Mouse (Mus musculus): Measurements from ENCODE around the gene Irf4. TPM values are rescaled to one million over a fixed set of nuclear protein-coding genes. Genes with fewer than 3 reads are reported as not detected.
A peak's percentile ranks its signal among the peaks of the same experiment; 100 is the strongest.

Gene Irf4
- polyA plus RNA-seq, 1 experiment, result 2.3 TPM

DNA sequence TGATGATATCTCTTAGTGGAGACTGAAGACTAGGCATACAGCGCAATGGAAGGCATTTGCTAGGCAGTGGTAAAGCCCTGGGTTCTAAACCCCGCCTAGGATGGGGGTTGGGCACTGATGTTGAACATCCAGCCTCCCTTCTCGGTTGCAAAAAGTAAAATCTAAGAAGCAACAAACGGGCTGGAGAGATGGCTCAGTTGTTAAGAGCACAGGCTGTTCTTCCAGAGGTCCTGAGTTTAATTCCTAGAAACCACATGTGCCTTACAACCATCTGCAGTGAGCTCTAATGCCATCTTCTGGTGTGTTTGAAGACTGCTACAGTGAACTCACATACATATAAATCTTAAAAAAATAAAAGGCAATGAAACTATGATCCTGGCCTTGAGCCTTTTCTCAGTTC, 13.2 kb downstream of the Irf4 start:
- no peak for DNase-seq (ENCODE audit: low spot score)

DNA sequence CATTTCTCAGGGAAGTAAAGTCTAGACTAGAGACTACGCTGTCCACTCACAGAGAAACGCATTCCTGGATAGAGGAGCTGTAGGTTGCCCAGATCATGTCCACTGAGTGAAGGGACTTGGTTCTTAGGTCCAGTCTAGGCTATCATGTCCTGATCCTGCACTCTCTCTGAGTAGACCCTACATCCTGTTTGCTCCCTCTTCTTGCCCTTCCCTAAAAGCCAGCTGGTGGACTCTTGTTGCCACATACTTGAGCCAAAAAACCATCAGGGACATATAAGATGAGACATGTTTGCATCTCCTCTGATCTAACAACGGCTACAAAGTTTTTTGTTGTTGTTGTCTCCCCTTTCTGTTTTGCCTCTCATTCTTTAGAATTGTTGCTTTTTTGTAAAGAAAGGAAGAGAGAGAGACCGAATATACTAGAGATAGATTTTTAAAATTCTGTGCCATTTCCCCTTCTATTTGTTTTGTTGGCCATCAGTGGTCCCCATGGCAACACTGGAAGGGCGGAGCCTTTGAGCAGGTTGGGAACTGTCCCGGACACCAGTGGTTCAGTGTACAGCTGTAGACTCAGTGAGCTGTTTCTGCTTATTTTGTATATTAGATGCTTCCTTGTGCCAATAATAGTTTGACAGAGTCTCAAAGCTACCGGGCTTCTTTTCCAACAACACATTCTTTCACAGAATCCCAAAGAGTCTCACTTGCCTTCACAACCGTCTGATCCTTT, 15.2 kb downstream of the Irf4 start:
- DNase-seq (ENCODE audit: low spot score), result no peak

GRCm38 (mm10) chr13:30765906-30766305, 16.9 kb downstream of the Irf4 start:
- DNase-seq (ENCODE audit: low spot score), result no peak

- DNase-seq (ENCODE audit: low spot score), result no peak
Measured at GRCm38 (mm10) chr13:30766636-30767476, 17.8 kb downstream of the Irf4 start.

- DNase-seq (ENCODE audit: low spot score), result no peak
Measured at GRCm38 (mm10) chr13:30767477-30768127, 18.6 kb downstream of the Irf4 start.

DNA sequence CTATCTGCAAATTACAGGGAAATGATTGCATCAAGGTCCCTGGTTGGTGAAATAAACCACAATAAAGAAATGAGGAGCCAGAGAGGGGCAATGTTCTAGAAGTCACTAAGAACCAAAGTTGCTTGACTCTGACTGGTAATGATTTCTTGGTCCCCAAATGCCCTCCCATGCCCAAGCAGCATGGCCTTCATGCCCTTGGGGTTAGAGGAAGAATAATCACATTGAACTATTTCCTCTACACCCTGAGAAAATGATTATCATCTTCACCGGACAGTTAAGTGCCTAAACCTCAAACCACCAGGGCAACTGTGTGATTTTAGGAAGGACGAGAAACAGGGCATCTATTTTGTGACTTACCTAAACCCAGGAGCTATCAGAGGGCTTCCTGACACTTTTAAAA, 27.0 kb downstream of the Irf4 start:
- DNase-seq (ENCODE audit: low spot score), result no peak

GRCm38 (mm10) chr13:30777678-30778179, 28.7 kb downstream of the Irf4 start:
- DNase-seq (ENCODE audit: low spot score), result no peak

GRCm38 (mm10) chr13:30781905-30782304, 32.9 kb downstream of the Irf4 start:
- no peak for DNase-seq (ENCODE audit: low spot score)

- no peak for DNase-seq (ENCODE audit: low spot score)
Measured at GRCm38 (mm10) chr13:30782419-30782818, 33.4 kb downstream of the Irf4 start.

- no peak for DNase-seq (ENCODE audit: low spot score)
Measured at GRCm38 (mm10) chr13:30785423-30786040, 36.5 kb downstream of the Irf4 start.

- no peak for DNase-seq (ENCODE audit: low spot score)
Measured at GRCm38 (mm10) chr13:30786235-30787035, 37.4 kb downstream of the Irf4 start.

DNA sequence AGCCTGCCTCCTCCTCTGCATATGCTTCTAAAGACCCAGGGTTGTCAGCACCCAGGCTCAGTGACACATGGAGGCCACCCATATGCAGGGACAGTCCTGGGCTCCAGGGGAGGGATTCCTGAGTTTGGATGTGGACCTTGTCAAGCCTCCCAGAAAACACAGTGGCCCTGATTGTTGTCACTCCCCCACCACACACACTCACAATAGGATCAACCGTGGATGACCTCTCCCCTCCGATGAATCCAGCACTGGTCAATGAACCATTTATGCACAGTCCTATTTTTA, 38.0 kb downstream of the Irf4 start:
- no peak for DNase-seq (ENCODE audit: low spot score)

GRCm38 (mm10) chr13:30787556-30787955, 38.5 kb downstream of the Irf4 start:
- no peak for DNase-seq (ENCODE audit: low spot score)

- no peak for DNase-seq (ENCODE audit: low spot score)
Measured at GRCm38 (mm10) chr13:30787960-30788359, 38.9 kb downstream of the Irf4 start.

DNA sequence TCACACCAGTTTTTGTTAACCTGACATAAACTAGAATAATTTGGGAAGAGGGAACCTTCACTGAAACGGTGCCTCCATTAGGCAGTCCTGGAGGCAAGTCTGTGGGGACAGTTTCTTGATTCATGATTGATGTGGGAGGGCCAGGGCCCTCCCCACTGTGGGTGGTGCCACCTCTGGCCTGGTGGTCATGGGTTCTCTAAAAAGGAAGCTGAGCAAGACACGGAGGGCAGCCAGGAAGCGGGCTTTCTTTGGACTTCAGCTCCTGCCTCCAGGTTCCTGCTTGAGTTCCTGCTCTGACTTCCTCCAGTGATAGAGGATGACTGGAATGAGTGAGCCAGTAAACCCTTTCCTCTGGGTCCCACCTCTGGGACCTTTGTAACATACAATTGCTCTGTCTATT, 39.4 kb downstream of the Irf4 start:
- DNase-seq (ENCODE audit: low spot score), result no peak

DNA sequence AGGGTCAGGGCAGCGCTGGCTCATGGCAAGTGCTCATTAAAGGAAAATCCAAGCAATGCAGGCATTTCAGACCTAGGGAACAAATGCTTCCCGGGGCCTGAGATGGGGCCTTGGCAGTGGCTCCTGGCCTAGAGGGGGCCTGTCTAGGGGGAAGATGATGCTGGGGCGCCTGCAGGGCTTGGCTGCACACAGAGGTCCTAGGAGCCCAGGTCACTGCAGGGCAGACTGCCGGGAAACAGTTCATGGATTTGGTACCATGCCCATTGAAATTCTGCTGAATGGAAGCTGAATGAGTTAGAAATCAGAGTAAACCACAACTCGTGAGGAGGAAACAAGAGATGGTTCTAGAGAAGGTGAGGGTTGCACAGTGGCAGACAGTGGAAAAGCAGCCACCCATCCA, 41.0 kb downstream of the Irf4 start:
- DNase-seq (ENCODE audit: low spot score), result peak; percentile 10

DNA sequence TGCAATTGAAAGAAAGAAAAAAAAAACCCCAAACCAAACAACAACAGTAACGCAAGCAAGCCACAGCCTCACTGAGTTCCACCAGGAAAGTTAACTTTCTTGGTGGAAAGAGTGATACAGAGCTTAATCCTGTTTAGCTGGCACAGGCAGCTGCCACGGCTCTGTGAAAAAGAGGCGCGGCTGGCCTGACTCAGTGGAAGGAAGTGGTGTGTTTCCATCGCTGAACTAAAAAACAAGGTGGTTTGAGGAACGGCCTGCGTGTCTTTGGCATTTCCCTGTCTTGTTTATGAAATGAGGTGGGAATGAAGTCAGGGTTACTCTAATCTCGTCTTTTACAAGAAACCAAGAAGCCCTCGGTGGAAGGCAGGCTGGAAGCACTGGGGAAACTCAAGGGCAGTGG, 43.3 kb downstream of the Irf4 start:
- peak; percentile 12 for DNase-seq (ENCODE audit: low spot score)

DNA sequence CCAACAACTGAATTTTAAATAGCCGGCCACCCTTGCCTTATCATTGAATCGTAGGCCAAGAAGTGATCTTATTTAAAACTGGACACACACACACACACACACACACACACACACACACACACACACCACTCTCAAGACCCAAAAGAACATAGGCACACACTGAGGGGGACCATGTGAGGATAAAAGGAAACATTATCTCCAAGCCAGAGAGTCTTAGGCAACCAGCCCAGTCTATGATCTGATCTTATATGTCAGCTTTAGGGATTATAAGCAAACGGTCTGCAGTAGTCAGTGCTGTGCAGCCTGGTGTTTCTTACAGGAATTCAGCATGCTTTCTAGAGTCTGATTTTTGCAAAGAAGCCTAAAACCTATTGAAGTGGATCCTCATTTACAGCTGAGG, 43.7 kb downstream of the Irf4 start:
- DNase-seq (ENCODE audit: low spot score), result peak; percentile 1

- DNase-seq (ENCODE audit: low spot score), result peak; percentile 15
Measured at GRCm38 (mm10) chr13:30793196-30793595, 44.2 kb downstream of the Irf4 start.

DNA sequence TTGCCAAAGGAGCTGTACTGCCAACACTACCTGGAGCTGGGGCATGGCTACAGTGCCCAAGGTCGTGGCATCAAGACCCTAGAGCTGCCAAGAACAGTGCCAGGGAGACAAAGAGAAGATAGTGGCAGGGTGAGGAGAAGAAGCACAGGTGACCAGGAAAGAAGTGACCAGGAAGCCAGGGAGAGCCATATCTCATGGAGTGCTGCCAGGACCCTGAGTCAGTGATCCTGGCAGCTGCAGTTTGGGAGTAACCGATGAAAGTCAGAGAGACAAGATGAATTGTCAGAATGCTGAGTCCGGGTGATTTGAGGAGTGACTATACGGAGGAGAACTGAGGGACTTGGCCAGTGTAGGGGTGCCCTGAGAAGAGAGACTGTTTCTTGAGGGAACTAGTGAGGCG, 44.6 kb downstream of the Irf4 start:
- DNase-seq (ENCODE audit: low spot score), result peak; percentile 15

- peak; percentile 1 for DNase-seq (ENCODE audit: low spot score)
Measured at GRCm38 (mm10) chr13:30795960-30796359, 46.9 kb downstream of the Irf4 start.
